Mouse (Mus musculus): Measurements from ENCODE around the gene Senp5. TPM values are rescaled to one million over a fixed set of nuclear protein-coding genes. Genes with fewer than 3 reads are reported as not detected.
"Not testable (repeated sequence)": the region's sequence is repeated elsewhere in the genome, so short reads cannot be mapped to it uniquely, and the experiment has no call there.

The Senp5 gene
- total RNA-seq, 1 experiment from 2014 or later: 15.0 TPM

DNA sequence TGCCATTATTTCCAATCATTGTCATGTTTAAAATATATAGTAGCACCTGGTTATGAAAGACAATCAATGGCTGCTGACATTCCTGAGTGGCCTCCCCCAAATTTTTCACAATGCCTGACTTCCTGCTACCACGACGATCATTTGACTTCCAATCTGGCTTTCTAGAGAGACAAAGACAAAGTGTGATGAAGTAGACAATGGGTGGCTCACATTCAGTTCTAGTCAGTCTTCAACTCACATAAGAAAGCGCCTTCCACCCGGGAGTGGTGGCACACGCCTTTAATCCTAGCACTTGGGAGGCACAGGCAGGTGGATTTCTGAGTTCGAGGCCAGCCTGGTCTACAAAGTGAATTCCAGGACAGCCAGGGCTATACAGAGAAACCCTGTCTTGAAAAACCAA, 57.1 kb downstream of the Senp5 start:
- ATAC-seq (replicated peaks in 1 of 2; ENCODE audit: insufficient read depth in 1 of 2, low FRiP score in 2 of 2, low TSS enrichment in 1 of 2, low read depth in 1 of 2, poor library complexity in 2 of 2, severe bottlenecking in 2 of 2): not testable (repeated sequence)

- ATAC-seq (replicated peaks in 1 of 2; ENCODE audit: insufficient read depth in 1 of 2, low FRiP score in 2 of 2, low TSS enrichment in 1 of 2, low read depth in 1 of 2, poor library complexity in 2 of 2, severe bottlenecking in 2 of 2): no peak
Measured at GRCm38 (mm10) chr16:31945372-31945771, 57.7 kb downstream of the Senp5 start.

- ATAC-seq (replicated peaks in 1 of 2; ENCODE audit: insufficient read depth in 1 of 2, low FRiP score in 2 of 2, low TSS enrichment in 1 of 2, low read depth in 1 of 2, poor library complexity in 2 of 2, severe bottlenecking in 2 of 2): no peak
Measured at GRCm38 (mm10) chr16:31944698-31945255, 58.3 kb downstream of the Senp5 start.

DNA sequence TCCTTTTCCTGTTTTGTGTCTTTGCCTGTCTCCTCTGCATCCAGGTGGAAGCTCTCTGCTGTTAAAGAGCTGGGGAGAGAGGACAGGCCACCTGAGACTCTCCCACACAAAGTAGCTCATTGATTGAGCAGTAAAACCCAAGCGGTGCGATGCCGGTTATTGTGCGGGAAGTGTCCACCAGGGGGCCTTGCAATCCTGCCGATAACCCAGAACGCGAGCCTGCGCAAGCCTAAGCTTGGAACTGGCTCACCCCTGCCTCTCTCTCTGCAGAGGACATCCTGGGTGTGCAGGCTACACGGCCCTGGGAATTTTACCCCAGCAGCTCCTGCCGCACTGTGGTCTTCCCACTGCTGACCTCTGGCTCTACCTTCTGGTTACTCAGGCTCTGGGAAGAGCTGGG, 59.1 kb downstream of the Senp5 start:
- ATAC-seq (replicated peaks in 1 of 2; ENCODE audit: insufficient read depth in 1 of 2, low FRiP score in 2 of 2, low TSS enrichment in 1 of 2, low read depth in 1 of 2, poor library complexity in 2 of 2, severe bottlenecking in 2 of 2): peak; percentile 70 to 71

- ATAC-seq (replicated peaks in 1 of 2; ENCODE audit: insufficient read depth in 1 of 2, low FRiP score in 2 of 2, low TSS enrichment in 1 of 2, low read depth in 1 of 2, poor library complexity in 2 of 2, severe bottlenecking in 2 of 2): no peak
Measured at GRCm38 (mm10) chr16:31940586-31940985, 62.5 kb downstream of the Senp5 start.

DNA sequence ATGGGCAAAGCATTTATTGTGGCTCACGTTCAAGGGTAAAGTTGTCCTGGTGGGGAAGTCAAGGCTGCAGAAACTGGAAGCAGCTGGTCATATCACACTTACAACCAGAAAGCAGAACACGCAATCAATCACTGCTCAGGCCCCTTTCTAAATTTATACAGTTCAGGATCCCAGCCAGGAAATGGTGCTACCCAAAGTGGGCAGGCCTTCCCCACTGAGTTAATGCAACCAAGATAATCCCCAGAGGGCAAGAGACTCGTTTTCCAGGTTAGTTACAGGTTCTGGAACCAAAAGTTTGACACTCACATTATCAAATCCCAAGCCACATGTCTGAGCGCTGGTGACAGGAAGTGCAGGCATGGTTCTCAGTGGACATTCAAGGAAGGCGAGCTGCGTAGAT, 64.2 kb downstream of the Senp5 start:
- ATAC-seq (replicated peaks in 1 of 2; ENCODE audit: insufficient read depth in 1 of 2, low FRiP score in 2 of 2, low TSS enrichment in 1 of 2, low read depth in 1 of 2, poor library complexity in 2 of 2, severe bottlenecking in 2 of 2): peak; percentile 7 to 18; a peak in 1 of 4 replicates

GRCm38 (mm10) chr16:31936568-31936967, 66.5 kb downstream of the Senp5 start:
- no peak for ATAC-seq (replicated peaks in 1 of 2; ENCODE audit: insufficient read depth in 1 of 2, low FRiP score in 2 of 2, low TSS enrichment in 1 of 2, low read depth in 1 of 2, poor library complexity in 2 of 2, severe bottlenecking in 2 of 2)

GRCm38 (mm10) chr16:31935091-31935979, 67.8 kb downstream of the Senp5 start:
- ATAC-seq (replicated peaks in 1 of 2; ENCODE audit: insufficient read depth in 1 of 2, low FRiP score in 2 of 2, low TSS enrichment in 1 of 2, low read depth in 1 of 2, poor library complexity in 2 of 2, severe bottlenecking in 2 of 2): peak; percentile 46 to 49; a peak in 3 of 4 replicates

DNA sequence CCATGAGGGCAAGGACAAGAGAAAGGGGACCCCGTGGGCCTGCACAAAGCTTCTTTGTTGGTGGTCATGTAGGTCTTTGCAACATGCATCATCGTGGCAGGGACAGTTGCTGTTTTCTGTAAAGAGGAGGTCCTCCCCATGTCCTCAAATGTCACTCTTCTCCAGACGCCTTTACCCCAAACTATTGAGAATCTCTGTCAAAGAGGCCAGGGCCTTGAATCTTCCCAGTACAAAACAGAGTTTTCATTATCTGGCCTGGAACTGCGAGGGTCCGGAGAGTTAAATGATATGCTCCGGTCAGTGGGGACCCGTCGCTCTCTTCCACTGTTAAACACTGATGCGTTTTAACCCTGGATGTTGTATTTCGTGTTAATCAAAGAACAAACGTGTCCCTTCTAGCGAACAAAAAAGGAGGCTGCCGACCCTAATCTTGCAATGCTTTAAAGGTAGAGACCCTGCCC, 68.5 kb downstream of the Senp5 start:
- no peak for ATAC-seq (replicated peaks in 1 of 2; ENCODE audit: insufficient read depth in 1 of 2, low FRiP score in 2 of 2, low TSS enrichment in 1 of 2, low read depth in 1 of 2, poor library complexity in 2 of 2, severe bottlenecking in 2 of 2)

GRCm38 (mm10) chr16:31933751-31934549, 69.1 kb downstream of the Senp5 start, which contains the start of gene Pigz:
Pigz (plus strand) TSS chr16:31933851.
- ATAC-seq (replicated peaks in 1 of 2; ENCODE audit: insufficient read depth in 1 of 2, low FRiP score in 2 of 2, low TSS enrichment in 1 of 2, low read depth in 1 of 2, poor library complexity in 2 of 2, severe bottlenecking in 2 of 2): 0 out of 4 replicates have a peak, but pooled peaks of 1 of the 2 experiments have one; percentile 3

- ATAC-seq (replicated peaks in 1 of 2; ENCODE audit: insufficient read depth in 1 of 2, low FRiP score in 2 of 2, low TSS enrichment in 1 of 2, low read depth in 1 of 2, poor library complexity in 2 of 2, severe bottlenecking in 2 of 2): peak; percentile 83 to 84
Measured at GRCm38 (mm10) chr16:31932840-31933697, 70.0 kb downstream of the Senp5 start.

DNA sequence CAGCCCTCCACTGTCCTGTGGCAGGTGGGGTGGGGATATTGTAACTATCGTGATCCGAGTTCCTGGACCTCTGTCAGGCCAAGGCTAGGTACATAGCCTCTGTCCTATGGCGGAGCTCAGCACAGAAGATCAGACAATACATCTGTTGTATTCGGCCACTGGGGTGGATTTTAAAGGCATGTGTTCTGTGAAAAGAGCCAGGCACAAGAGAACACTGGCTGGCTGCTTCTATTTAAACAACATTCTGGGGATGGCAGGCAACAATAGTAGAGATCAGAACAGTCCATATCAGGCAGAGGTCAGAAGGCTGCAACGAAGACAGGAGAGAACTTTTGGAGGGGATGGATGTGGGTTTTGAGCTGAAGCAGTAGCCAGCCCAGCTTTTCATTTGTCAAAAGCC, 70.8 kb downstream of the Senp5 start:
- no peak for ATAC-seq (replicated peaks in 1 of 2; ENCODE audit: insufficient read depth in 1 of 2, low FRiP score in 2 of 2, low TSS enrichment in 1 of 2, low read depth in 1 of 2, poor library complexity in 2 of 2, severe bottlenecking in 2 of 2)

DNA sequence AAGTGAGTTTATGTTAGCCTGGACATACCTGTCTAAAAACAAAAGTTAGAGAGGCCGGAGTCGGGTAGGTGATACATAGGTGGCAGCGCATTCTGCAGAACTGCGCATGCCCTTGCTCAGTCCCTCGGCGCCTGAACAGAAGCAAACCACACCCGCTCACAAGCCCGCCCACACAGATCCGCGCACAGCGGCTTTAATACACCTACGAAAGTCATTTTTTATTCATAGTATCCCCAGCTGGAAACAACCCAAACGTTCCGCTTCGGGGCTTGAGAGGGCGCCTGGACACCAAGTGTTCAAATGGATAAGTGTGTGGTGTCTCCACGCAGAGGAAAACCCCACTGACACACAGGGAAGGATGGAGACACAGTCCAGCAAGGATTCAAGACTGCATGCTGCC, 71.8 kb downstream of the Senp5 start:
- ATAC-seq (replicated peaks in 1 of 2; ENCODE audit: insufficient read depth in 1 of 2, low FRiP score in 2 of 2, low TSS enrichment in 1 of 2, low read depth in 1 of 2, poor library complexity in 2 of 2, severe bottlenecking in 2 of 2): no peak

- ATAC-seq (replicated peaks in 1 of 2; ENCODE audit: insufficient read depth in 1 of 2, low FRiP score in 2 of 2, low TSS enrichment in 1 of 2, low read depth in 1 of 2, poor library complexity in 2 of 2, severe bottlenecking in 2 of 2): no peak
Measured at GRCm38 (mm10) chr16:31927412-31927811, 75.7 kb downstream of the Senp5 start.

DNA sequence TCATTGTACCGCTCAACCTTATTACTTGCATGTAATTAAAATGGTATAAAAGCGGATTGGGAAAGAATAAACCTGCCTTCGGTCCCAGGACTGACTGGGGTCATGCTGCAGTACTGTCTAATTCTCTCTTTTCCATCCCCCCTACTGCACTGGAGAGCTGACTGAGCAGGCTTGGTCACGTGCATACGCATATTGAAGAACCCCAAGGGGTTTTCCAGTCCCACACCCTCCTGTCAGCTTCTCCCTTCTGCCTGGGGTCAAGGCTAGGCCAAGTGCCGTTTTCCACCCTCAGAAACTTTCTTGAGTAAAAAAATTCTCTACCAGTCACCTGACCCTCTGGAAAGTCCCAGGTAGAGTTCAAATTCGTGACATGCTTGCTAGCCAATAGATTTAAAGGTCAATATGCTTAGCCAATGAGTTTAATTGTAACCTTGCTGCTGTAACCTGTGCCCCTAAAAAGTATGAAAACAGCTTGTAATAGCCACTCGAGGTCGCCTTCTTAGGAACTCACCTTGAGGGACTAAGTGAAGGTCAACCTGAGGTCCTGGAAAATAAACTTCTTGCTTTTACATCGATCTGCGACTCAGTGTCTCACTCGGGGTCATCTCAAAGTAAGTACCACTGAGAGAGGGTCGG, 76.4 kb downstream of the Senp5 start:
- no peak for ATAC-seq (replicated peaks in 1 of 2; ENCODE audit: insufficient read depth in 1 of 2, low FRiP score in 2 of 2, low TSS enrichment in 1 of 2, low read depth in 1 of 2, poor library complexity in 2 of 2, severe bottlenecking in 2 of 2)

DNA sequence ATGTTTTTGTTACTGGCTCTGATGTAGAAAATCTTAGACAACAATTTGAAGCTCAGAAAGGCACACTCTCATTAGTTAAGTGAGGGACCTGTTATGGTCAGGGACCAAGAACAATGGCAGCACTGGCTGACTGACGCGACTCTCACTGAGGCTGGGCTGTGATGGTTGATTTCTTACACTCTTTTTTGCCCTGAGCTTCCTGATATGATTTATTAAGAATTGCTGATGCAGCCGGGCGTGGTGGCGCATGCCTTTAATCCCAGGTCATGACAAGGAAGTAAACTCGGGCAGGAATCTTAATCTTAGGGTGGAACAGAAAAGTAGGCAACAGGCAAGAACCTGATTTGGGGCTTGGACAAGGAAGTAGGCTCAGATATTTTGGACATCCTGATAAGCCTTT, 77.0 kb downstream of the Senp5 start:
- ATAC-seq (replicated peaks in 1 of 2; ENCODE audit: insufficient read depth in 1 of 2, low FRiP score in 2 of 2, low TSS enrichment in 1 of 2, low read depth in 1 of 2, poor library complexity in 2 of 2, severe bottlenecking in 2 of 2): no peak

GRCm38 (mm10) chr16:31924368-31924767, 78.7 kb downstream of the Senp5 start:
- ATAC-seq (replicated peaks in 1 of 2; ENCODE audit: insufficient read depth in 1 of 2, low FRiP score in 2 of 2, low TSS enrichment in 1 of 2, low read depth in 1 of 2, poor library complexity in 2 of 2, severe bottlenecking in 2 of 2): no peak
